Mouse (Mus musculus): ENCODE measurements around the gene Eipr1. TPM values are rescaled to one million over a fixed set of nuclear protein-coding genes. Genes with fewer than 3 reads are reported as not detected.

Gene Eipr1
- polyA plus RNA-seq, 1 experiment = 25.9 TPM

DNA sequence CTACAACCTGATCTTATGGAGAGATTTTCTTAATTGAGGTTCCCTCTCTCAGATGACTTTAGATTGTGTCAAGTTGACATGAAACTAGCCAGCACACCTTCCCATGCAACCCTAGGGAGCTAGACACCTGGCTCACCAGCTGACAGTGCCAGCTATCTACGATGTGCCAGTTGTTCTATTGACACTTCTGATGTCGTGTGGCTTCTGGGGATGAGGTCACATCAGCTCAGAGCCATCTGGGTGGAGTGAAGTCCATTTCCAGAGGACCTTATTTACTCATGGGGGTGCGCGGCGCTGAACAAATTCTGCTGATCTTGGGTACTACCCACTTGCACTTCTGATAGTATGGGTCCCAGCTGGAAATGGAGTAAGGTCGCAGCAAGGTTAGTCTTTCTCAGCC lies 146.7 kb downstream of the Eipr1 start:
- Histone ChIP-seq H3K4me1 (ENCODE audit: control insufficient read depth, insufficient read depth, low read length) (no peaks in the 10 kb centered on the region), H3K27me3 (replicated peaks; ENCODE audit: control insufficient read depth, insufficient read depth, low read length) (no peaks in the 10 kb centered on the region), H3K27ac (ENCODE audit: insufficient read depth, low read depth, low read length) (no peak overlapping the region), H3K4me3 (ENCODE audit: insufficient read depth, low read depth, low read length) (no peak overlapping the region), H3K36me3 (ENCODE audit: control insufficient read depth, insufficient read depth, low read length) (no peaks in the 10 kb centered on the region)
- no peak for DNase-seq
- TF ChIP-seq POLR2A (IDR thresholded peaks at IDR 0.05; ENCODE audit: low read depth, low read length) (no peak), CTCF (conservative IDR thresholded peaks at IDR 0.05; ENCODE audit: insufficient read depth, insufficient read length, low read depth, low read length) (no peak)
- WGBS = 93% methylated on average over 6 of the region's 6 CpGs

DNA sequence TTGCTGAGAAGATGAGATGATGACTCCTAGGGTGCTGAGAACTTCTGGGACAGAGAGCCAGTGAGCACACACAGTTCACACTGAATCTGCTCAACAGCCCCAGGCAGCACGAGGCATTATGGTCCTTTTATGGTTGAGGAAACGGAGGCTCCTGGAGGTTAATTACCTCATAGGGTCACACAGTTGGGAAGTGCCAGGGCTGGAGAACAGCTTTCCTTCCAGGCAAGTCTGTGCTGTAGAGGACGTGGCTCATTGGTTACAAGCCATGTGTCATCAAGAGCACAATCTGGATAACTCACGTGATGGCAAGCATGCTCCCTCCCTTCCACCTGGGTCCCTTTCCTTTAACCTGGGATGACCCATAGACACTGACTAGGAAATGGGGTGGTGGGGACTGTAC lies 148.1 kb downstream of the Eipr1 start:
- TF ChIP-seq POLR2A (IDR thresholded peaks at IDR 0.05; ENCODE audit: low read depth, low read length) (no peak), CTCF (conservative IDR thresholded peaks at IDR 0.05; ENCODE audit: insufficient read depth, insufficient read length, low read depth, low read length) (no peak)
- peak; percentile 18 for DNase-seq
- H3K4me1 ChIP-seq (ENCODE audit: control insufficient read depth, insufficient read depth, low read length) = no peaks in the 10 kb centered on the region
- no peak overlapping the region for H3K27ac ChIP-seq (ENCODE audit: insufficient read depth, low read depth, low read length)
- 29% methylated on average over 4 of the region's 4 CpGs for WGBS
- H3K27me3 ChIP-seq (replicated peaks; ENCODE audit: control insufficient read depth, insufficient read depth, low read length) = no peaks in the 10 kb centered on the region
- H3K36me3 ChIP-seq (ENCODE audit: control insufficient read depth, insufficient read depth, low read length) = no peaks in the 10 kb centered on the region
- no peak overlapping the region for H3K4me3 ChIP-seq (ENCODE audit: insufficient read depth, low read depth, low read length)

DNA sequence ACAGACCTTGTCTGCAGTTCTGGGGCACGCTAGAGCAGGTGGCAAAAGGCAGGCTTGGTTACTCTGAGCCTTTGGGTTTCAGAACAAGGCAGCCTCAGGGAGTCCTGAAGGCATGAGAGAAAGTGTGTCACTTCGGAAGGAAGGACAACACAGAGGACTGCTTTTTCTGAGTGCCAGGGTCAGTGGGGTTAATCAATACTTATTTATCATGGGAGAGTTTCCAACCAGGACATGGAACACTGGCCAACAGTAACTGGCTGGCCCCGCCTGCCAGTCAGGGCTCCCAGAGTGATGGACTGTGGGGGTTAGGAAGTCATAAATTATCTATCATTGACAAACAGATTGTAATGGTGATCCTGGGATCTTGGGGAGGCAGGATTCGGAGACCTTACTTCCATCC lies 148.7 kb downstream of the Eipr1 start:
- Histone ChIP-seq H3K4me3 (ENCODE audit: insufficient read depth, low read depth, low read length) (no peak overlapping the region), H3K4me1 (ENCODE audit: control insufficient read depth, insufficient read depth, low read length) (no peaks in the 10 kb centered on the region), H3K36me3 (ENCODE audit: control insufficient read depth, insufficient read depth, low read length) (no peaks in the 10 kb centered on the region), H3K27ac (ENCODE audit: insufficient read depth, low read depth, low read length) (no peak overlapping the region), H3K27me3 (replicated peaks; ENCODE audit: control insufficient read depth, insufficient read depth, low read length) (no peaks in the 10 kb centered on the region)
- no peak for DNase-seq
- TF ChIP-seq POLR2A (IDR thresholded peaks at IDR 0.05; ENCODE audit: low read depth, low read length) = no peak
- TF ChIP-seq CTCF (conservative IDR thresholded peaks at IDR 0.05; ENCODE audit: insufficient read depth, insufficient read length, low read depth, low read length) = no peak
- WGBS = 78% methylated on average over 4 of the region's 4 CpGs

DNA sequence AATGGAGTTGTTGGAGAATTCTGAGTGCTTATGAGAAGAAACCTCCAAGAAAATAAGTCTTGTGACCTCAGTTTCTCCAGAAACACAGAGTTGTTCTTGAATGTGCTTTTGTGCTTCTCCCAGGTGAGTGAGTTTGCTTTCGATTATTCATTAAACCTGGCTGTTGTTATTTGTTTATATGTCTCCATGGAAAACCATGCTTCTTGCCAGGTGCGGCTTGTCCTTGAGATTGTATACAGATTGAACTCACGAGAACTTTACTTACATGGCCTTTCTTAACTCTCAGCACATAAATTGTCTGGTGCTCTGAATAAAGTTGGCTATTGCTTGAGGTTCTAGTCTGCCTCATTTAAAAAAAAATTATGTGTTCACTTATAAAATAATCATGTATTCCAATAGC lies 150.5 kb downstream of the Eipr1 start:
- TF ChIP-seq POLR2A (IDR thresholded peaks at IDR 0.05; ENCODE audit: low read depth, low read length) = no peak
- TF ChIP-seq CTCF (conservative IDR thresholded peaks at IDR 0.05; ENCODE audit: insufficient read depth, insufficient read length, low read depth, low read length) = no peak
- Histone ChIP-seq H3K27me3 (replicated peaks; ENCODE audit: control insufficient read depth, insufficient read depth, low read length) (no peaks in the 10 kb centered on the region), H3K27ac (ENCODE audit: insufficient read depth, low read depth, low read length) (peak overlapping the region; percentile 32; the same call in 1 of the 2 replicates), H3K4me1 (ENCODE audit: control insufficient read depth, insufficient read depth, low read length) (no peaks in the 10 kb centered on the region), H3K4me3 (ENCODE audit: insufficient read depth, low read depth, low read length) (no peak overlapping the region), H3K36me3 (ENCODE audit: control insufficient read depth, insufficient read depth, low read length) (no peaks in the 10 kb centered on the region)
- WGBS = 46% methylated on average over 3 of the region's 3 CpGs
- peak; percentile 49 for DNase-seq

GRCm38 (mm10) chr12:28903082-28903481 lies 151.5 kb downstream of the Eipr1 start:
- 78% methylated on average over 4 of the region's 4 CpGs for WGBS
- no peak for DNase-seq
- H3K27me3 ChIP-seq (replicated peaks; ENCODE audit: control insufficient read depth, insufficient read depth, low read length) = no peaks in the 10 kb centered on the region
- no peak for TF ChIP-seq POLR2A (IDR thresholded peaks at IDR 0.05; ENCODE audit: low read depth, low read length)
- no peak for TF ChIP-seq CTCF (conservative IDR thresholded peaks at IDR 0.05; ENCODE audit: insufficient read depth, insufficient read length, low read depth, low read length)
- no peak overlapping the region for H3K4me3 ChIP-seq (ENCODE audit: insufficient read depth, low read depth, low read length)
- H3K27ac ChIP-seq (ENCODE audit: insufficient read depth, low read depth, low read length) = no peak overlapping the region
- H3K4me1 ChIP-seq (ENCODE audit: control insufficient read depth, insufficient read depth, low read length) = no peaks in the 10 kb centered on the region
- no peaks in the 10 kb centered on the region for H3K36me3 ChIP-seq (ENCODE audit: control insufficient read depth, insufficient read depth, low read length)

GRCm38 (mm10) chr12:28905486-28905885 lies 153.9 kb downstream of the Eipr1 start:
- H3K36me3 ChIP-seq (ENCODE audit: control insufficient read depth, insufficient read depth, low read length) = no peaks in the 10 kb centered on the region
- no peak for DNase-seq
- no peak overlapping the region for H3K27ac ChIP-seq (ENCODE audit: insufficient read depth, low read depth, low read length)
- no peak overlapping the region for H3K4me3 ChIP-seq (ENCODE audit: insufficient read depth, low read depth, low read length)
- WGBS = 89% methylated on average over 6 of the region's 6 CpGs
- H3K27me3 ChIP-seq (replicated peaks; ENCODE audit: control insufficient read depth, insufficient read depth, low read length) = no peaks in the 10 kb centered on the region
- TF ChIP-seq POLR2A (IDR thresholded peaks at IDR 0.05; ENCODE audit: low read depth, low read length) (no peak), CTCF (conservative IDR thresholded peaks at IDR 0.05; ENCODE audit: insufficient read depth, insufficient read length, low read depth, low read length) (no peak)
- no peaks in the 10 kb centered on the region for H3K4me1 ChIP-seq (ENCODE audit: control insufficient read depth, insufficient read depth, low read length)

- H3K36me3 ChIP-seq (ENCODE audit: control insufficient read depth, insufficient read depth, low read length) = no peaks in the 10 kb centered on the region
- WGBS = 94% methylated on average over 1 of the region's 1 CpGs
Observed at GRCm38 (mm10) chr12:28906016-28906415, 154.4 kb downstream of the Eipr1 start.

More at GRCm38 (mm10) chr12:28906016-28906415, 154.4 kb downstream of the Eipr1 start:
- Histone ChIP-seq H3K27ac (ENCODE audit: insufficient read depth, low read depth, low read length) (no peak overlapping the region), H3K27me3 (replicated peaks; ENCODE audit: control insufficient read depth, insufficient read depth, low read length) (no peaks in the 10 kb centered on the region), H3K4me3 (ENCODE audit: insufficient read depth, low read depth, low read length) (no peak overlapping the region), H3K4me1 (ENCODE audit: control insufficient read depth, insufficient read depth, low read length) (no peaks in the 10 kb centered on the region)
- DNase-seq = no peak
- TF ChIP-seq POLR2A (IDR thresholded peaks at IDR 0.05; ENCODE audit: low read depth, low read length) (no peak), CTCF (conservative IDR thresholded peaks at IDR 0.05; ENCODE audit: insufficient read depth, insufficient read length, low read depth, low read length) (no peak)
